Mouse (Mus musculus) left cerebral cortex, adult 2 months (tissue): ENCODE measurements around the gene Pgk1. TPM values are rescaled to one million over a fixed set of nuclear protein-coding genes. Genes with fewer than 3 reads are reported as not detected.

Experiments used
- DNase-seq, 2 experiments: peaks; one replicate each; pipeline ENCODE4 v3.0.0; 2021 to 2022; ENCODE audit warnings: low spot score in 2 of 2, mixed read lengths in 1 of 2; ENCODE audit errors: extremely low spot score in 1 of 2
- H3K27ac ChIP-seq: fragments of 200-600 bp; 2 replicates; pipeline ENCODE4 v1.8.1; 2022
- H3K4me3 ChIP-seq: fragments of 200-600 bp; 2 replicates; pipeline ENCODE4 v1.8.1; 2022
- CTCF ChIP-seq: fragments of 200-600 bp; IDR thresholded peaks from 2 replicates; pipeline ENCODE4 v1.8.1; 2022; ENCODE audit warnings: antibody characterized with exemption, mild to moderate bottlenecking, moderate library complexity
- intact Hi-C: fragments of 180-260 bp; cut with DNase I; formaldehyde crosslinking; loops from one replicate; pipeline ENCODE4 v1.15.1; 2025
- total RNA-seq, 2 experiments: library from RNA; stranded (reverse); gene quantifications; 2 replicates each; pipeline ENCODE4 v1.2.3; 2021

Pgk1 gene
- total RNA-seq, 2 experiments from 2014 or later, result 408 to 481 TPM

GRCm38 (mm10) chrX:106221058-106221457, 34.2 kb downstream of the Pgk1 start, which contains the start of gene Taf9b:
Taf9b (minus strand) TSS chrX:106221158.
- H3K4me3 ChIP-seq, result peak within 1 kb of the TSS; percentile 66
- no peak for TF ChIP-seq CTCF
- no peak for DNase-seq
- intact Hi-C loops, result no loop called here
- H3K27ac ChIP-seq, result peak within 1 kb of the TSS; percentile 92

Other genes starting within 250 kb of the Pgk1 start
- 10 to 100 TPM; 12.5 to 13.6 TPM for gene Magt1, start 175.2 kb upstream of the Pgk1 start, total RNA-seq
- gene Cox7b, start 171.4 kb upstream of the Pgk1 start, total RNA-seq, result 100 to 1,000 TPM; 300 to 319 TPM
- gene Atp7a, start 159.8 kb upstream of the Pgk1 start, total RNA-seq, result 1 to 10 TPM; 7.4 to 8.5 TPM
- gene Tlr13, start 43.9 kb upstream of the Pgk1 start, total RNA-seq, result 1 to 10 TPM; 1.2 TPM
- gene Taf9b, start 34.1 kb downstream of the Pgk1 start, total RNA-seq, result 10 to 100 TPM; 21.5 to 22.4 TPM
- gene Fnd3c2, start 68.3 kb downstream of the Pgk1 start, total RNA-seq, result not detected